Mouse (Mus musculus): ENCODE measurements around the gene Tmem267.
A peak's percentile ranks its signal among the peaks of the same experiment; 100 is the strongest.
"Not testable (repeated sequence)": the region's sequence is repeated elsewhere in the genome, so short reads cannot be mapped to it uniquely, and the experiment has no call there.

The Tmem267 gene

DNA sequence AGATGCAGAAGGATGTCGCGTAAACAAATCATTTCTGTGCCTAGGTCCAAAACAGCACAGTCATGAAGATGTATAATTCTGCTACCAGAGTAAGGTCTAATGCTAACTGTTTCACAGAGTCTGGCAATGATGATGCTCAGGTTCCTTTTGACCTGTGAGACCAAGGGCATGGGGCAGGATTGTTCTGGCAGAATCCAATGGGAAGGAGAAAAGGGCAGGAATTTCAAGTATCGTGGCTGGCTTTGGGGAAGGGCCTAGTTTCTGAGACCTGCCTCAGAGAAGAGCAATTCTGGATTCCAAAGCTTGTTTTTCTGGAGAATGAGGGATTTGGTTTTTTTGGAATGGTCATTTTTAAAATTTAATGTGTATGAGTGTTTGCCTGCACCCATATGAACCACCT is 131.0 kb downstream of the Tmem267 start:
- no peak for DNase-seq (ENCODE audit: low read depth, low spot score)

DNA sequence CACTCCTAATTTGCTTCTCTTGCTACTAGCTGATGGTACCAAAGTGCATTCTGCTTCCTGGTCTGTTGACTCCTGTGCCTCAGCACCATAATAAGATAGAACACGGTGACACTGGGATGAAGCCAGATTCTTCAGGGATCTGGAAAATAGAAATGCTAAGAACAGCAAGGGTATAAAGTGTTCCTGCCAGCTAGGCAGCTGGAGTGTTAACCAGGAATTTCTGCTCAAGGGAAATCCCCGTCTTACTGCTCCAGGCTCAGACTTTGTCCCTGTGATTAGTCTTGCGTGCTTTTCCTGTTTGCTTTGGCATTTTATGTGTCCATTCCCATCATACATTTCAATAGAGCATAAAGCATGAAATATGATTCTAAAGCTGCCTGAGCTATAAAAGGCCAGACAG is 131.9 kb downstream of the Tmem267 start:
- no peak for DNase-seq (ENCODE audit: low read depth, low spot score)

DNA sequence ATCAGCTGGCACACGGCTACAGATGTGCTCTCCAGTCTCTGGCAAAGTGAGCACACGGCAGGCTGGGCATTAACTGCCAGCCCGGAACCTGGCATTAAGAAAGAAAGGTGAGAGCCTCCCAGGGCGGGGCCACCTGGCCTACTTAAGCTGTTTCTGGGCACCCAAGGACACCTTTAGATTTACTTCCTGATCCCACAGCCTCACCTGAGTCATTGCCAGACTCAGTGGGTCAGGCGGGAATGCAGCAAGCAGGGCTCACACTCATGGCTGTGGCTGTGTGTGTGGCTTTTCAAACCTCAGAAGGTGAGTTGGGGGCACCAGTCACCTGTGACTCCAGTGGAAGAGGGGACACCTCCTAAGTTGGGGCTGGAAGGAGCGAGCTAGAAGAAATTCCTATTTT is 135.8 kb downstream of the Tmem267 start, which contains the start of gene Ccl28:
Gene Ccl28, plus strand, starts transcription at position 186 of the 400 bp plus-strand sequence.
- DNase-seq (ENCODE audit: low read depth, low spot score), result no peak

DNA sequence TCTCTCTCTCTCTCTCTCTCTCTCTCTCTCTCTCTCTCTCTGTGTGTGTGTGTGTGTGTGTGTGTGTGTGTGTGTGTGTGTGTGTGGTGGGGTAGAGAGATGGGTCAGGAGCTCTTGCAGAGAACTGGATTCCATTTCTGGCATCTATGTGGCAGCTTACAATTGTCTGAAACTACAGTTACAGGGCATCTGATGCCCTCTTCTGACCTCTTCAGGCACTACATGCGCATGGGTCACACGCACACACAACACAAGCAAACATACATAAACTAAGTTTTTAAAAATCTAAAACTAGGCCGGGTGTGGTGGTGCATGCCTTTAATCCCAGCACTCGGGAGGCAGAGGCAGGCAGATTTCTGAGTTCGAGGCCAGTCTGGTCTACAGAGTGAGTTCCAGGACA is 138.1 kb downstream of the Tmem267 start:
- not testable (repeated sequence) for DNase-seq (ENCODE audit: low read depth, low spot score)

DNA sequence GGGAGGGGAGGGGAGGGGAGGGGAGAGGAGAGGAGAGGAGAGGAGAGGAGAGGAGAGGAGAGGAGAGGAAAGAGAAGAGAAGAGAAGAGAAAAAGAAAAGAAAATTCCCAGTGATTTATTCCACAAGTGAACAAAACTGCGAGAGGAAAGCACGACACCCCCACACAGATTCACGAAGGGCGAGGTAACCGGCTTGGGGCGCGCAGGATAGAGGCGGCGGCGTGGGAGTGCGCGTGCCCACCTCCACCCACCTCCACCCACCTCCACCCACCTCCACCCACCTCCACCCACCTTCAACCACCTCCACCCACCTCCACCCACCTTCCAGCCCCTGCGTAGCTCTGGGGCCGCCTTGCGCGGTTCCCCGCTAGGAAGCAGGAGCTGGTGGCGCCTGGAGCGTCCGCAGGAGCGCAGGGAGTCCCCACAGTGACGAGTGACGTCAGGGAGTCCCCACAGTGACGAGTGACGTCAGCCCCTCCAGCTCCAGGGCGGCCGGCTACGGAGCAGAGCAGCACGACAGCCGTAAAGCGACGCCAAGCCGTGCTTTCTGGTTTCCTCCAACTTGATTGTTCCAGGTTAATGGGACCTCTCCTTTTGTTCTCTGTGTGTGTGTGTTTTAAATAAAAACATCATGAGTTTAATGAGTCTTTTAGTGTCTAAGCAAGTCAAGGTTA is 143.8 kb downstream of the Tmem267 start:
- DNase-seq (ENCODE audit: low read depth, low spot score), result peak; percentile 96

DNA sequence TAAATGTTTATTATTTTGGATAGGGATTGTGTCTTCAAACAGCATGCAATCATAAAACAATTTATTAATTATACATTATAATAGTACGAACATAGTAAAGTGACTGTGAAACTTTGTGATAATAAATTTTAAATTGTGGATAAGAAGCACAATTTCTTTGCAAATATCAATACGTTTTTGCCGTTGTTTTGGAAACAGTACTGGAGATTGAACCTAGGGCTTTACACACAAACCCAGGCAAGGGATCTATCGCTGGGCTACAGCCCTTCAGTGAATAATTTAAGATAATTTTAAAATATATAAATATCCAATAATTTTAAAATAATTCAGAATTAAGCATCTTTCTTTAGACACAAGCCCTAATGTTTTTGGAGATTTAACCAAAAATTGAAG is 144.3 kb downstream of the Tmem267 start:
- no peak for DNase-seq (ENCODE audit: low read depth, low spot score)

DNA sequence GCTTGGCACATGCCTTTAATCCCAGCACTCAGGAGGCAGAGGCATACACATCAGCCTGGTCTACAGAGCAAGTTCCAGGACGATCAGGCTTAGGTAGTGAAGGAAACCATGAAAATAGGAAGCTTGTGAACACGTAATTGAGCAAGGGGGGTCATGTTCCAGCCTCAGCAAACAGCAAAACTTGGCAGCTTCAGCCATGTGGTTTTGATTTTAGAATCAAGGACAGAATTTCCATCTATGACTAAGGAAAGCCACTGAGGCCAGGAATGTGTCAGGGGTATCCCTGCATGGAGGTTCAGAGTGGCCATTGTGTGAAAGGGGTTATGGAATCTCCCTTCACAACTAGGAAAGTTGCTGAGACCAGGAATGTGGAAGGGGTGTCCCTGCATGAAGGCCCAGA is 147.7 kb downstream of the Tmem267 start:
- DNase-seq (ENCODE audit: low read depth, low spot score), result no peak

DNA sequence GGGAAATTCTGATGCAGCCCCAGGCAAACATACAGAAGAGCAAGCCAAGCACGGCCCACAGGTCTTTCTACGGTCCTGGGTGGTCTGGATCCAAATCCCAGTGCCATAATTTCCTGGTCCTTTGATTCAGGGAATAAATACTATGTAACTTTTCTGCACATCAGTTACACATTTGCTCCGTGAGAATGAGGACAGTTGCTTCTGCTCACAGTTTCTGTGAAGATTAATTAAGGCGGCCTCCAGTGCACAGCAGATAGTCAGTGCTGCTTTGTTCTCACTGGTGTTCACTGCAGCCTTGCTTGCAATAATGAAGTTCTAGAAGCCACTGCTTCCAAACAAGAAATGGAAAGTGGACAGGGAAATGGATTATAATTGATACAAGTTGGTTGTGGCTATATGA is 150.0 kb downstream of the Tmem267 start:
- DNase-seq (ENCODE audit: low read depth, low spot score), result no peak

DNA sequence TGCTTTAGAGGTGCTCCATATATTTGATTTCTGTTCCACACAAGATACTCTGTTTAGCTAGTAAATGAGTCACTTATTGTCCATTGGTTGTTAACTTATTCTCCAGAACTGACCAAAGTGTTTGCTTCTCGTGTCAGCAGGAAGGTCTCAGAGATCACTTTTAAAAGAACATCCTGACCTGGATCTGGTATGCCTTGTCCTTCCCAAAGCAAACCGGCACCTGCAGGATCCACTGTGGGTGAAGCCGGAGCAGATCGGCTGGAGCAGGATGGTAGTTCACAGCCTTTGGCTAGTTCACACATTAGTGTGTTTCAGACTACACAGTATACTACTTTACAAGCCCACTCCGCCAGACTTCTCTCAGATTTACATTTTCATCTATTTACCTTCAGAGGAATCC is 150.6 kb downstream of the Tmem267 start:
- no peak for DNase-seq (ENCODE audit: low read depth, low spot score)

DNA sequence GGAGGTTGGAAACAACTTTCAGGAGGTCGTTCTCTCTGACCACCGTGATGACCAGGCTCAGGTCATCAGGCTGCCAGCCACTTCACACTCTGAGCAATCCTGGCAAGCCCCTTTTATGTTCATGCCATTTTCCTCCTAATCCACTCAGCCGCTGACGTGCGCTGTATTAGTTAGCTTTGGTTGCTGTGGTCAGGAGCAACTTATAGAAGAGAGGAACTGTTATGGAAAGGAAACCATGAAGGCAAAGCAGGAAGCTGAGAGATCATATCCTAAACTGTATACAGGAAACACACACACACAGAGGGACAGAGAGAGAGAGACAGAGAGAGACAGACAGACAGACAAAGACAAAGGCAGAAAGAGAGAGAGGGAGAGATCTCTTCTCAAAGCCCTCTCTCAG is 151.5 kb downstream of the Tmem267 start:
- DNase-seq (ENCODE audit: low read depth, low spot score), result no peak

DNA sequence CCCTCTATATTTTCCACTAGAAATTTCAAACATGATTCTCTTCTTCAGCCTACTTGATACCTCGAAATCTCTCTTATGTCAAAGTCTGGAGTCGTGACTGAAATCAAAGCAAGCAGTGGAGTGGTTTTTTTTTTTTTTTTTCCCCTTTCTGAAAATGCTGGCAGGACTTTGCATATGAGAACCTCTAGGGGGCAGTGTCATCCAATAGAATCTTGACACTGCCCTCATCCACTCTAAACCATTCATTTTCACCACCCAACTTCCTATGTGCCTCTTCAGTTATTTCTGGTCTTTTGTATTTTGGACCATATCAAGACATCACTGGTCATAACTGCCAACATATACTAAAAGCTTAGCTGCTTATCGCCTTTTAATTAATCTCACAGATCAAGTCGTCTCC is 152.7 kb downstream of the Tmem267 start:
- peak; percentile 44 for DNase-seq (ENCODE audit: low read depth, low spot score)

DNA sequence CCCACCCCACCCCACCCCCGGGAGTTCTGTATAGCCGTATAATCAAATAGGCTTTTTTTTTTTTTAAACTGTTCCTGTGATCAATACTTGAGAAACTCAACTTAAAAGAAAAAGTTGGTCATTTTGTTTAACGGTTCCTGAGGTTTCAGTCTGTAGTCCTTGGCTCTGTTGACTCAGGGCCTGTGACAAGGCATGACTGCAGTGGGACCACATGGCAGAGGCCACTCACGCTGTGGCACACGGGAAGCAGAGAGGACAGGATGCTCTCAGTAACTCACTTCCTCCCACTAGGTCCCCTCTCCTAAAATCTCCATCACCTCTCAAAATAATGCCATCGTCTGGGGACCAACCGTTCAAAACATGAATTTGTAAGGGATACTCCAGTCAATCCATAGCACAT is 153.3 kb downstream of the Tmem267 start:
- DNase-seq (ENCODE audit: low read depth, low spot score), result no peak

DNA sequence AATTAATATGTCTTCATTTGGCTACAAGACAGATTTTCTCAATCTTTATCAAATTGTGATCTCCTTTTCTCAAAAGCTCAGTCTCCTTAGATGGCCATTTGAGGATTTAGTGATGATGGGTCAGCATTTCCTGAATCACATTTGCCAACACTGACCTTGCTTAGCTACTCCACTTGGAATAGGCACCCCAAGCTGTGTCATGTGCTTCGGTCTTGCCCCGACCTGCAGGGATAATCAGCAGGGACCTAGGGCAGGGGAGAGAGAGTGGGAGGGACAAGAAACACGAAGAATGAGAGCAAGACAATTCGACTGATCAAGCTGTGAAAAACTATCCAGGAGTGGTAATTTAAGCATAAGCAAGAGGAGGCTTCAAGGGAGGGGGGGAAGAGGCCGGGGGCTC is 156.9 kb downstream of the Tmem267 start:
- DNase-seq (ENCODE audit: low read depth, low spot score), result no peak

DNA sequence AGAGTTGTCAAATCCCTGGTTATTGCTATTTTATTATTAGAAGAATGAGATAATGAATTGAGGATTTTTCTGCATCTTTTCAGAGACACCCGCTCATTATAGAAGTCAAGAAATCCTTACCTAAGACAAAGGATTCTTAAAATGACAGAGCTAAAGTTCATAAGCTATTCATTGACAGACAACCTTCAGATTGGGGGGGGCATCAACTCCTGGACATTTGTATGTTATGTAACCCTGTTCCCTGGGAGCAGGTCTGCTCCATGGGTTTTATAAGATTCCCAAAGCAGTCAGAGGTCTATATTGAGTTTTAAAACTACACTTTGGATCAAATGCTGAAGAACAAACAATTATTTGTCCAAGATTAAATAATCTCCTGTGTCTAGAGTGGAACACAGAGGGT is 158.7 kb downstream of the Tmem267 start:
- DNase-seq (ENCODE audit: low read depth, low spot score), result no peak

DNA sequence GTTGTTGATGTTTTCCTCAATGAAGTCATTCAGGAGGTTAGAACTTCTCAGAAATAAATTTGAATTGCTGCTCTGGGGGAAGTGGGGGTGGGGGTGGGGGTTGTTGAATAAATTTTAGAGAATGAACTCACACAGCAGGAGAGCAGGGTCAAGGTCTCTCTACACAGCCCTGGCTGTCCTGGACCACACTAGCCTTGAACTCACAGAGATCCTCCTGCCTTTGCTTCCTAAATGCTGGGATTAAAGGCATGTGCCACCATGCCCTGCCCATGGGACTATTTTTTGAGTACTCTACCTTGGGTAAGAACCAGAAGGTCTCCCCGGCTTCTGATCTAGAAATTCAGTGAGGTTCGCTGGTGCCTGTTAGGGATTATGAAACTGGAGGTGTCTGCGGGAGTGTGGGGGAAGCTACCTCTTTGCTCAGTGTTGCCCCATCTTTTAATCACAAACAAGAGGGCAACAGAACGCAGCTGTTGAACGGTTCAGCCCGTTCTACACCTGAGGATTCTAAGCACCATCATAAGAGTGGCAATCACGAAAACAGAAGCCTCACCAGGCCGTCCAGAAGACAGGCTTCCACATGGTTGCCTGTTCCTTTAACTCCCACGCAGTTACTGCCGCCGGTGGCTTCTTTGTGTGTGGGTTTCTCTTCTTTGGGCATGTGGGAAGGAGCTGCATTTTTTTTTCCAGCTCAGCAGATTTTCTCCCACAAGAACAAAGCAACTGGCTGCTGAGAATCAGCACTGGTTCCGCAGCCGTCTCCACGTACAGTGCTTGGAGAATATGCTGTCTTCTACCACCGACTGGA is 161.3 kb downstream of the Tmem267 start:
- DNase-seq (ENCODE audit: low read depth, low spot score), result peak; percentile 62

DNA sequence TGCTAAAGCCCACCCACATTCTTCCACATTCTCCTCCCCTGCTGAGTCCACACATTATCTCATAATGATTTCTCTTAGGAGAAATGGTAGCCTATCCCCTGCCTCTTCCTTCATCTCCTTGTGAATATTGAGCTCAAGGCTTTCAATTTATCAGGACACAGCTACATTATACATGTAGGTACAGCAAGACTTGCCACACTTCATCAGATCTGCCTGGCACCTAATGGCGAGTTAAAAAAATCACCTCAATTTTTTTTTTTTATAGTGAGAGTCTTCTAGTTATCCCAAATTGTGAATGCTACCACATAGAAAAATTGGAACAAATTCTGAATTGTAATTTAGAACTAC is 161.8 kb downstream of the Tmem267 start:
- DNase-seq (ENCODE audit: low read depth, low spot score), result no peak

DNA sequence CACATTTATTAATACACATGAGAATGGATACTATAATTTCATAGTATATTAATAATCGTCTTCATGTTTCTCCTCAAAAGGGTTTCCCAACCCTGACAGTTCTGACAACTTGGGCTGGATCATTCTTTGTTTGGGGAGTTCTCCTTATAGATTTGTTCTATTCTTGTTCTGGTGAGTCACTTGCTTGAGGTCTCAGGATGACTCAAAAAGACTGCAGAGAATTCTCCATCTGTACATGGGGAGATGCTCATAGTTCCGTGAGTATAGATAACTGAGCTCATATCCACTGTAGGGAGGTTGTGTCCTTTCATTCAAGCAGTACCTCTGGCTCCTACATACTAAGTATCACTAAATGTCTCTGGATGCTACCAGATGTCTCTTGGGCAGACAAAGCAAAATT is 166.9 kb downstream of the Tmem267 start:
- no peak for DNase-seq (ENCODE audit: low read depth, low spot score)

DNA sequence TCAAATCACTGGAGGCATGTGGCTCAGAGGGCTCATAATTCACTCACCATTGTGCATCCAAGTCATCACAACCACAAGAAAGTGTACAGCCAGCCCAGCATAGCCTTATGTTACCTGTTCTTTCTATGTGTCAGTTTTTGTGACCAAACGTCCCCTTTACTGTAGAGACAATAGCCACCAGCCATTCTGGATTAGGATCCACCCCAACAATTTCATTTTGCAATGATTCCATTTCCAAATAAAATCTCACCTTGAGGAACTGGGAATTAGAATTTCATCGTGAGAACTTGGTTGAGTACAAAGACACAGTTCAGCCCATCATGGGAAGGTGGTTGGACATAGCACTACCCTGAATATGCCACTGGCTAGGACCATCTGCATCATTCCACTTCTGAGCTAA is 168.4 kb downstream of the Tmem267 start:
- no peak for DNase-seq (ENCODE audit: low read depth, low spot score)

DNA sequence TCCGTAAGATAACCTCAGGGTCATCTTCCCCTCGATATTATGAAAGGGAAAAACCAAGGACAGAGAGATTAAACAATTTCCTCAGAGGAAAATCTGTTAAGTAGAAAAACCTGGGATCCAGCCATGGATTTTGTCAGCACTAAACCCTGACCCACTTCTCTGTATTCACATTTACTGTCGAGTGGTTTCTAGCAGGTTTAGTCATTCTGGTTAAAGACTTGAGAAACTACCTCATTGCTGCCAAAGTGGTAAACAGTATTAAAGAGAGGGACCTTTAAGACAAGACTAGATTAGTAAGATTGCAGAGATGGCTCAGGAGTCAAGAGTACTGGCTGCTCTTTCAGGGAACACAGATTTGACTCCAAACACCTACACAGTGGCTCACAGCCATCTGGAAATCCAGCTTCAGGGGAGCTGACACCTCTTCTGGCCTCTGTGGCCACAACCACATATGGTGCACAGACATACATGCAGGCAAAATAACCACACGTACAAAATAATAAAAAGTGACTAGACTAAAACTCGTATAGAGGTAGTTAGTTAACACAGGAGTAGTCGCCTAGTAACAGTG is 169.1 kb downstream of the Tmem267 start:
- DNase-seq (ENCODE audit: low read depth, low spot score), result no peak

Data from R1 (cell line).